Mouse (Mus musculus) embryonic fibroblast, embryonic 13.5 days (primary cell): ENCODE measurements around the gene Pgm5.

Experiments
- CTCF ChIP-seq: IDR thresholded peaks from 2 replicates; pipeline ENCODE4 v1.5.1; 2011; ENCODE audit warnings: mild to moderate bottlenecking, control low read depth, low read length, moderate library complexity, borderline replicate concordance; ENCODE audit not compliant: insufficient read depth
- POLR2A ChIP-seq: IDR thresholded peaks from 2 replicates; pipeline ENCODE4 v1.6.1; 2011; ENCODE audit warnings: low read depth, mild to moderate bottlenecking, control low read depth, low read length, moderate library complexity

DNA sequence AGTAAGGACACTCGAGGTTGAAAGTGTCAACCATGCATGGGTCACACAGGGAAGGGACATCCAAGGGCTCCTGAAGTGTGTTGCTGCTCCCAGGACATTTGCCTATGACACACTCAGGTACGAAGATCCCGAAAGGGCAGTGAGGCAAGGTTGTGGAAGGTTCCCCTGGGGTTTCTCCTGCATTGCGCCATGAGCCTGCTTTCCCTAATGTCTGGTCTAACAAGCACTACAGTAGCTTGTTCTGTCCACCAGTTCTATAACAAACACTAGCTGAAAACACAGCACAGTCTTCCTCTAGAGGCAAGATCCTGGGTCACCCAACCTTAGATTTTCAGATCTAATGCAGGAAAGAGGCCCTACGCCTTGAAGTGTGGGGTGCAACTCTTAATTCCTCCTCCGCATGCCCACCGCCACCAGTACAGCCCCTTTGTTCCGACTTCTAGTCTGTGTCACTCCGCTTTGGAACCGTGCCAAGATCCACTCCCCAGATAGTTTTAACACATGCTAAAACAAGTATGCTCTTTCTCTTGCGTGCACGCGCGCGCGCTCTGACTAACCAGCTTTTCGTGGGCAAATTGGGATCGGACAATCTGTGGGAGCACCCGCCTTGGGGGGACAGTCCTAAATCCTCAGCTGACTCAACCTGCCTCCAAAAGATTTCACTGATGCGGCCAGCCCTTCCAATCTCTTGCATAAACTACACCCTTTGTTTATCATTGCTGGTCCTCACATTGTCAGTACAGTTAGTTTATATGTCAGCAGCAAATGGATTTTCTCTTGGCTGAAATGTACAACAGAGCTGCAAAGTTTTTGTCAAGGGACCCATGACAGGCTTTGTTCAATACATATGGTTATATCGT, 10.0 kb downstream of the Pgm5 start:
- TF ChIP-seq POLR2A, result no peak
- no peak for TF ChIP-seq CTCF
